Mouse (Mus musculus): Measurements from ENCODE around the gene Gm853. TPM values are rescaled to one million over a fixed set of nuclear protein-coding genes. Genes with fewer than 3 reads are reported as not detected.
"Not testable (repeated sequence)": the region's sequence is repeated elsewhere in the genome, so short reads cannot be mapped to it uniquely, and the experiment has no call there.

Gene Gm853
- polyA plus RNA-seq, 1 experiment from 2014 or later: 0.45 TPM

DNA sequence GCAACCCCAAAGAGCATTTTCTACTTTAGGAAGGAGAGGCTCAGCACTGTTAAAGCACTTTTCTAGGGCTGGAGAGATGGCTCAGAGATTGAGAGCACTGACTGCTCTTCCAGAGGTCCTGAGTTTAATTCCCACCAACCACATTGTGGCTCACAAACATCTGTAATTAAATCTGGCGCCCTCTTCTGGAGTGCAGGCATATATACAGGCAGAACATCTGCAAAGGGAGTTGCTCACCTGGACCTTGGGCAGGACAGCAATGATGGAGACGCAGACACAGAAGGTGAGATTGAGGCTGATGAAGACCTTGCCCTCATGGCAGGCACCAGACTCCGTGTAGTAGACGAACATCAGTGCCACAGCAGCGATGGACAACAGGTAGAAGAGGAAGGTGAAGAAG, 38.2 kb upstream of the Gm853 start:
- Histone ChIP-seq H3K27me3 (ENCODE audit: control insufficient read depth, insufficient read depth, low read length) (no peaks in the 10 kb centered on the region), H3K9me3 (ENCODE audit: control insufficient read depth, low read length) (no peaks in the 10 kb centered on the region), H3K4me3 (ENCODE audit: low read depth, low read length) (no peak overlapping the region), H3K9ac (ENCODE audit: low read depth, low read length) (no peak overlapping the region), H3K4me1 (replicated peaks; ENCODE audit: control insufficient read depth, insufficient read depth, low read length) (peaks cover 4% of the 10 kb centered on the region; the same call in 1 of the 2 replicates), H3K27ac (ENCODE audit: low read depth, low read length) (no peak overlapping the region), H3K4me2 (replicated peaks; ENCODE audit: low read depth, low read length) (no peak overlapping the region), H3K36me3 (ENCODE audit: control insufficient read depth, insufficient read depth, low read length) (peaks cover 12% of the 10 kb centered on the region; the same call in 1 of the 2 replicates)
- DNase-seq (ENCODE audit: low spot score) (no peak), ATAC-seq (ENCODE audit: low FRiP score) (no peak)
- 36% methylated on average over 5 of the region's 5 CpGs for WGBS

DNA sequence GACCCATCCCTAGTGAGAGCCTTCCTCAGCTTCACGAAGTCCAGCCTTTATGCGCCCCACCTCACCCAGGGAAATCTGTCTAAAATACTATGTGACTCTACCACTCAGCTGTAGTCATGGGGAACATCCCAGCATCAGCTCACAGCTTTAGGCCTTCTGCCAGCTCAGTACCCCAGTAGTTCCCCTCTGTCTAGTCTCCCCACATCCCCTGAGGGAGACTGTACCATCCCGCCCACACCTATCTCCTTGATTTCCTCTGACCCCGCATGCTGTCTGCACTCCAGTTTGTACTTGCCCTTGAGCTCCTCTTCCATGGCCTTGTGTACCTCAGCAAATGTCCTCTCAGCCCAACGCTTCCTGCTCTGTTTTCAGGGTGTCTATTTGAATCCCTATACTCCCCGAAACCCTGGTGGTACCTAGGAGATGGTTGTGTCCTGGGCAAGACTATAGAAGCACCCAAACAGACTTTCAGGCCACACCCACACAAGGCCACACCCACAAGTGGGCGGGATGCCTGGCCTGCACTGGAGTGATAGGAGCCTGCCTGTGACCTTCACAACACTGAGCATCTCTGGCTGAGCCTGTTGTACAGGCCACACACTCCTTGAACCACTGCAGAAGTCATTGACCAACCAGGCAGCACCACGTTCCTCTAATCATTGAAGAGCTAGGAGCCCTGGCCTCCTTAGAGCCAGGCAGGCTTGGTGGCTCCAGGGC, 30.4 kb upstream of the Gm853 start:
- WGBS: 63% methylated on average over 8 of the region's 8 CpGs
- DNase-seq (ENCODE audit: low spot score): no peak
- H3K27ac ChIP-seq (ENCODE audit: low read depth, low read length): no peak overlapping the region
- no peak overlapping the region for H3K4me2 ChIP-seq (replicated peaks; ENCODE audit: low read depth, low read length)
- H3K36me3 ChIP-seq (ENCODE audit: control insufficient read depth, insufficient read depth, low read length): 0 out of 2 replicates have a peak, but pooled peaks cover 4% of the 10 kb centered on the region
- H3K9ac ChIP-seq (ENCODE audit: low read depth, low read length): no peak overlapping the region
- H3K9me3 ChIP-seq (ENCODE audit: control insufficient read depth, low read length): no peaks in the 10 kb centered on the region
- no peaks in the 10 kb centered on the region for H3K4me1 ChIP-seq (replicated peaks; ENCODE audit: control insufficient read depth, insufficient read depth, low read length)
- no peak for ATAC-seq (ENCODE audit: low FRiP score)
- H3K27me3 ChIP-seq (ENCODE audit: control insufficient read depth, insufficient read depth, low read length): no peaks in the 10 kb centered on the region
- no peak overlapping the region for H3K4me3 ChIP-seq (ENCODE audit: low read depth, low read length)

DNA sequence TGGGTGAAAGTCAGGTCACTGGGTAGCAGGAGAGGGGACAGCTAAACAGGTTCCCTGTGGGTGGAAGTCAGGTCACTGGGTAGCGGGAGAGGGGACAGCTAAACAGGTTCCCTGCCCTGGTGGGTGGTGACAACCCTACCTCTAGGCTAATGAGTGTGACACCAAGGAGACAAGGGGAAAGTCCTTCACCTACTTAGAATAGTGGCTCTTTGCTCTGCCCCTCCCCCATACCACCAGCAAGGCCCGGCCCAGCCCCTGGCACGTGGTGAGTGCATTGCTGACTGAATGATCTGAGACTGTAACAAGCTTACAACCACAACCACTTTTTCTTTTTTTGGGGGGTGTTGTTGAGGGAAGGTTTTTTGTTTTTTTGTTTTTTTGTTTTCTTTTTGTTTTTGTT, 29.6 kb upstream of the Gm853 start:
- Histone ChIP-seq H3K27me3 (ENCODE audit: control insufficient read depth, insufficient read depth, low read length) (no peaks in the 10 kb centered on the region), H3K9ac (ENCODE audit: low read depth, low read length) (no peak overlapping the region), H3K36me3 (ENCODE audit: control insufficient read depth, insufficient read depth, low read length) (0 out of 2 replicates have a peak, but pooled peaks cover 4% of the 10 kb centered on the region), H3K4me3 (ENCODE audit: low read depth, low read length) (no peak overlapping the region), H3K9me3 (ENCODE audit: control insufficient read depth, low read length) (no peaks in the 10 kb centered on the region), H3K27ac (ENCODE audit: low read depth, low read length) (no peak overlapping the region), H3K4me1 (replicated peaks; ENCODE audit: control insufficient read depth, insufficient read depth, low read length) (no peaks in the 10 kb centered on the region), H3K4me2 (replicated peaks; ENCODE audit: low read depth, low read length) (no peak overlapping the region)
- 53% methylated on average over 3 of the region's 3 CpGs for WGBS
- ATAC-seq (ENCODE audit: low FRiP score) (no peak), DNase-seq (ENCODE audit: low spot score) (no peak)

DNA sequence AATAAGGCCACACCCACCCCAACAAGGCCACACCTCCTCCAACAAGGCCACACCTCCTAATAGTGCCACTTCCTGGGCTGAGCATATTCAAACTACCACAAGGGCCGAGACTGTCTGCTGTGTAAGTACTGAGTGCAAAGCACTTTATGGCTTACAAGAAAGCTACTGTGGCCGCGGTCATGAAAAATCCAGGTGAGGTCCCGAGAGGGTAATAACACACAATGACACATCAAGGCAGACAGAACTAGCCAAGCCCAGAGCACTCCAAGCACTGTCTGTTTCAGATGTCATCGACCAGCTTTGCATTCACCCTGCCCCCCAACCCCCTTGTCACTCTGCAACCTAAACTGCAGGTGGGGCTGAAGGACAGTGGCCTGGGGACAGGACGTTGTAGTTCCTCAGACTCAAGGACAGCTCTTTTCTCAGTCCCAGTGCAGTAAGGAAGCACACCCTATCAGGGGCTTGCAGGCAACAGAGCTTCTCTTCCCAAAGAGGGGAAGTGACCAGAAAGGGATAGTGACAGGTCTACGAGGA, 29.0 kb upstream of the Gm853 start:
- Histone ChIP-seq H3K27me3 (ENCODE audit: control insufficient read depth, insufficient read depth, low read length) (no peaks in the 10 kb centered on the region; the same call in 1 of the 2 replicates), H3K4me1 (replicated peaks; ENCODE audit: control insufficient read depth, insufficient read depth, low read length) (no peaks in the 10 kb centered on the region), H3K4me2 (replicated peaks; ENCODE audit: low read depth, low read length) (no peak overlapping the region), H3K9me3 (ENCODE audit: control insufficient read depth, low read length) (no peaks in the 10 kb centered on the region), H3K36me3 (ENCODE audit: control insufficient read depth, insufficient read depth, low read length) (0 out of 2 replicates have a peak, but pooled peaks cover 4% of the 10 kb centered on the region), H3K27ac (ENCODE audit: low read depth, low read length) (no peak overlapping the region), H3K9ac (ENCODE audit: low read depth, low read length) (no peak overlapping the region), H3K4me3 (ENCODE audit: low read depth, low read length) (no peak overlapping the region)
- DNase-seq (ENCODE audit: low spot score) (no peak), ATAC-seq (ENCODE audit: low FRiP score) (no peak)
- WGBS: 40% methylated on average over 7 of the region's 7 CpGs

DNA sequence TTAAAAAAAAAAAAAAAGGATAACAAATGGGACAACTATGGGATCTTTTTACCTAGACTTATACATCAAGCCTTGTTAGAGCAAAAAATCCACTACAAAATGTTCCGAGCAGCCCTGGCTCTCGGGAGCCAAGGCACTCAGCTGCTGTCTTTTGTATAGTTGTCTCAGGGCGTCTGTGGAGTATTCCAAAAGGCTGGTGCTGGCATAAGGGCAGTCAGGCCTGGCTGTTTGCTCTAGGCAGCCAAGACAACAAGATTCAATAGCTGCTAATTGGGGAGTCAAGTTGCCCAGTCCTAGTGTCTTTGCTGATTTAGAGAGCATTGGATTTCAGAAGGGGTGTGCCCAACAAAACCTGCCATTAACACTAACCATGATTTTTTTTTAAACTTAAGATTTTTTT, 26.4 kb upstream of the Gm853 start:
- H3K27ac ChIP-seq (ENCODE audit: low read depth, low read length): no peak overlapping the region
- no peak overlapping the region for H3K4me2 ChIP-seq (replicated peaks; ENCODE audit: low read depth, low read length)
- 58% methylated on average over 3 of the region's 3 CpGs for WGBS
- no peaks in the 10 kb centered on the region; the same call in 1 of the 2 replicates for H3K27me3 ChIP-seq (ENCODE audit: control insufficient read depth, insufficient read depth, low read length)
- ATAC-seq (ENCODE audit: low FRiP score) (no peak), DNase-seq (ENCODE audit: low spot score) (no peak)
- H3K36me3 ChIP-seq (ENCODE audit: control insufficient read depth, insufficient read depth, low read length): no peaks in the 10 kb centered on the region
- no peak overlapping the region for H3K4me3 ChIP-seq (ENCODE audit: low read depth, low read length)
- H3K4me1 ChIP-seq (replicated peaks; ENCODE audit: control insufficient read depth, insufficient read depth, low read length): no peaks in the 10 kb centered on the region
- H3K9me3 ChIP-seq (ENCODE audit: control insufficient read depth, low read length): no peaks in the 10 kb centered on the region
- H3K9ac ChIP-seq (ENCODE audit: low read depth, low read length): no peak overlapping the region

DNA sequence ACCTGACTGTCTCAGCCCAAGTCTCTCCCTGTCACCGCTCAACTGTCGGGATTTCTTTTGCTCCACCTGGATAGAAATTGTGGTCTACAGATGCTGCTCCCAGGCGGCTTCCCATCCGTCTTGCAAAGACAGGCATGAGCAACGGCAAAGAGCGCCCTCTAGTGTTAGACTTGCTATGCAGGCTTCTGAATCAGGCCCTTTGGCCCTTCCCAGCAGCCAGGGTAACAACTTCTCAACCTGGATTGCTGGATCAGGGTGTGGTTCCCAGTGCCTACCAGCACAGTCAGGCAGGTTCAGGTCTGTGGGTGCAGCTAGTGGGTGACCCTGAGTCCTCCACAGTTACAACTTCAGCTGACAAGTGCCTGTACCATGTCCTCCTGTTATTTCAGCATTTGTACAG, 23.9 kb upstream of the Gm853 start:
- Histone ChIP-seq H3K27me3 (ENCODE audit: control insufficient read depth, insufficient read depth, low read length) (no peaks in the 10 kb centered on the region; the same call in 1 of the 2 replicates), H3K9me3 (ENCODE audit: control insufficient read depth, low read length) (no peaks in the 10 kb centered on the region), H3K4me3 (ENCODE audit: low read depth, low read length) (no peak overlapping the region), H3K9ac (ENCODE audit: low read depth, low read length) (no peak overlapping the region), H3K4me2 (replicated peaks; ENCODE audit: low read depth, low read length) (no peak overlapping the region), H3K27ac (ENCODE audit: low read depth, low read length) (no peak overlapping the region), H3K4me1 (replicated peaks; ENCODE audit: control insufficient read depth, insufficient read depth, low read length) (no peaks in the 10 kb centered on the region), H3K36me3 (ENCODE audit: control insufficient read depth, insufficient read depth, low read length) (no peaks in the 10 kb centered on the region)
- ATAC-seq (ENCODE audit: low FRiP score) (no peak), DNase-seq (ENCODE audit: low spot score) (peak; percentile 87)
- WGBS: 2% methylated on average over 6 of the region's 6 CpGs

DNA sequence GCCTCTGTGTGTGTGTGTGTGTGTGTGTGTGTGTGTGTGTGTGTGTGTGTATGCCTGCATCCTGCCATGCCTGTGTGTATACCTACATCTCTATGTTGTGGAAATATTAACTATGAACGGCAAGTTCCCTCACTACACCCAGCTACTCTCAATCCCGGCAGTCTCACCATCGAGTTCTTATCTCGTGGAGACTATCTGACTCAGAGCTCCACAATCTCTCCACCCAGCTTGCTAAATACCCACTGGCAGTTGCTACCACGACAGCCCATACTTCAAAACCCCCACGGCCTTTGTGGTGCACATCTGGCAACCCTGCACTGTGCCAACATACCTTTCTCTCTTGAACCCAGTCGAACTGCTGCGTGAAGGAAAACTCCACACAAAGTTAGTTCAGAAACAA, 22.5 kb upstream of the Gm853 start:
- 78% methylated on average over 8 of the region's 8 CpGs for WGBS
- ATAC-seq (ENCODE audit: low FRiP score): no peak
- no peak overlapping the region for H3K9ac ChIP-seq (ENCODE audit: low read depth, low read length)
- H3K4me2 ChIP-seq (replicated peaks; ENCODE audit: low read depth, low read length): no peak overlapping the region
- no peak overlapping the region for H3K27ac ChIP-seq (ENCODE audit: low read depth, low read length)
- H3K36me3 ChIP-seq (ENCODE audit: control insufficient read depth, insufficient read depth, low read length): no peaks in the 10 kb centered on the region
- no peaks in the 10 kb centered on the region; the same call in 1 of the 2 replicates for H3K27me3 ChIP-seq (ENCODE audit: control insufficient read depth, insufficient read depth, low read length)
- no peaks in the 10 kb centered on the region for H3K9me3 ChIP-seq (ENCODE audit: control insufficient read depth, low read length)
- no peak overlapping the region for H3K4me3 ChIP-seq (ENCODE audit: low read depth, low read length)
- DNase-seq (ENCODE audit: low spot score): no peak
- no peaks in the 10 kb centered on the region for H3K4me1 ChIP-seq (replicated peaks; ENCODE audit: control insufficient read depth, insufficient read depth, low read length)

DNA sequence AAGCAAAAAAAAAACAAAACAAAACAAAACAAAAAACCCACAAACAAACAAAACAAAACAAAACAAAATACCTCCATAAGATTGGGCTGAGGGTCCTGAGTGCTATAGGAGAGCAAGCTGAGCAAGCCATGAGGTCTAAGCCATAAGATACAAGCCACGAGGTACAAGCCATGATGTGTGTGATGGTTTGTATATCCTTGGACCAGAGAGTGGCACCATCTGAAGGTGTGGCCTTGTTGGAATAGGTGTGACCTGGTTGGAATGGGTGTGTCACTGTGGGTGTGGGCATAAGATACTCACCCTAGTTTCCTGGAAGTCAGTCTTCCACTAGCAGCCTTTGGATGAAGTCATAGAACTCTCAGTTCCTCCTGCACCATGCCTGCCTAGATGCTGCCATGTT, 21.4 kb upstream of the Gm853 start:
- not testable (repeated sequence) for H3K4me2 ChIP-seq (replicated peaks; ENCODE audit: low read depth, low read length); H3K9ac ChIP-seq (ENCODE audit: low read depth, low read length); H3K4me3 ChIP-seq (ENCODE audit: low read depth, low read length); H3K27me3 ChIP-seq (ENCODE audit: control insufficient read depth, insufficient read depth, low read length); H3K9me3 ChIP-seq (ENCODE audit: control insufficient read depth, low read length); H3K36me3 ChIP-seq (ENCODE audit: control insufficient read depth, insufficient read depth, low read length); DNase-seq (ENCODE audit: low spot score); H3K27ac ChIP-seq (ENCODE audit: low read depth, low read length); H3K4me1 ChIP-seq (replicated peaks; ENCODE audit: control insufficient read depth, insufficient read depth, low read length); ATAC-seq (ENCODE audit: low FRiP score)
- WGBS: 75% methylated on average over 1 of the region's 1 CpGs

DNA sequence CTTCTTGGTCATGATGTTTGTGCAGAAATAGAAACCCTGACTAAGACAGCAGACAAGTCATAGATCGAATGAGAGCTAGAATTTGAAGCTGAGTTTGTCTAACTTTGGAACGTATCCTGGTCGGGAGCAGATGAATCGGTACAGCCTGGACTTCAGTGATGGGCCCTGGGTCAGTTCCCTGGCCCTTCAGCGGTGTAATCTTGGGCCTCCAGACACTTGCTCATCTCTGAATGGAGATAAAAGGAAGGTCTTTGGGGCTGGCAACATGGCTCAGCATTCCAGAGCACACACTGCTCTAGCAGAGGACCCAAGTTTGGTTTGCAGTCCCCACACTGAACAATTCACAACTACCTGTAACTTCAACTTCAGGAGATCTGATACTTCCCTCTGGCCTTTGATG, 20.8 kb upstream of the Gm853 start:
- no peak for ATAC-seq (ENCODE audit: low FRiP score)
- H3K4me3 ChIP-seq (ENCODE audit: low read depth, low read length): no peak overlapping the region
- 91% methylated on average over 5 of the region's 5 CpGs for WGBS

More for the DNA sequence above, 20.8 kb upstream of the Gm853 start:
- H3K27ac ChIP-seq (ENCODE audit: low read depth, low read length): no peak overlapping the region
- no peaks in the 10 kb centered on the region; the same call in 1 of the 2 replicates for H3K27me3 ChIP-seq (ENCODE audit: control insufficient read depth, insufficient read depth, low read length)
- H3K9ac ChIP-seq (ENCODE audit: low read depth, low read length): no peak overlapping the region
- H3K9me3 ChIP-seq (ENCODE audit: control insufficient read depth, low read length): no peaks in the 10 kb centered on the region
- H3K4me1 ChIP-seq (replicated peaks; ENCODE audit: control insufficient read depth, insufficient read depth, low read length): no peaks in the 10 kb centered on the region
- DNase-seq (ENCODE audit: low spot score): no peak
- no peaks in the 10 kb centered on the region for H3K36me3 ChIP-seq (ENCODE audit: control insufficient read depth, insufficient read depth, low read length)
- no peak overlapping the region for H3K4me2 ChIP-seq (replicated peaks; ENCODE audit: low read depth, low read length)

Measured in hindbrain, embryonic 11.5 days (tissue).